15 mouse cellular contexts compared by ENCODE assay signal in the genomic region with DNA sequence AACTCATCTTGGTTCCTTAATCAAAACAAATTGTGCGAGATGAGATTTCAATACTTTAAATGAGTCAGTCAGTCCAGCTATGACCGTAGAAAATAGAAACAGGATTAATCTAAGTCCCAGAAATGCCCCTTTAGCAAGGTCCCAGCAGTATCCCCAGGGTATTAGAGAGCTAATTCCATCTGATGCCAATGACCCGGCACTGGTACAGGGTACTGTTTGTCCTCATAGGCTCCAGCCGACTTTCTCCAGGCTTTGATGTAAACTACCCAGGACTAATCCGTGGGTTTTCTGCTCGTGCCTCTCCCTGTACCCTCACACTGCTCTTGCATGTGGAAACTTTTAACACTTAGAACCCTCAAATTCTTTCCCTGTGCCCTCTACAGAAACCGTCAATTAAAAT.
"Had no signal": no experiment of that assay in that cellular context is flagged by ENCODE, and none has a peak within 500 bp of the region (broad histone marks: within the 10 kb centered on the region; RNA-seq: fewer than 3 reads in every experiment).

No protein-coding gene starts in this region.

- H3K9ac ChIP-seq: liver, embryonic 13.5 days; midbrain, embryonic 12.5 days; neural tube, embryonic 13.5 days had no signal

- H3K27ac ChIP-seq: layer of hippocampus, adult 2 months; liver, embryonic 13.5 days; midbrain, embryonic 12.5 days had no signal

- H3K27me3 ChIP-seq: liver, embryonic 13.5 days; midbrain, embryonic 12.5 days; neural tube, embryonic 13.5 days had no signal

- ATAC-seq: inflammation-experienced regulatory T-cells, adult 6 months; intestine, embryonic 16.5 days; midbrain, embryonic 16.5 days had no signal

- H3K9me3 ChIP-seq: liver, embryonic 13.5 days; midbrain, embryonic 12.5 days; neural tube, embryonic 13.5 days had no signal

- H3K36me3 ChIP-seq: liver, embryonic 13.5 days; midbrain, embryonic 12.5 days; neural tube, embryonic 13.5 days had no signal

- H3K4me2 ChIP-seq: liver, embryonic 13.5 days; midbrain, embryonic 12.5 days; neural tube, embryonic 13.5 days had no signal

- DNase-seq: kidney, adult 18-20 months; layer of hippocampus, adult 9-11 months; liver, embryonic 13.5 days; lung, adult 2 months; lung, postnatal 14 days; lung, postnatal 4 days; thymus, adult 18-20 months; thymus, postnatal 36 days had no signal

- H3K4me1 ChIP-seq: liver, embryonic 13.5 days; neural tube, embryonic 13.5 days had no signal

- H3K4me3 ChIP-seq: layer of hippocampus, adult 2 months; liver, embryonic 13.5 days; midbrain, embryonic 12.5 days; myocyte; neural tube, embryonic 13.5 days had no signal
